Mouse (Mus musculus): Measurements from ENCODE around the gene Rbm43. TPM values are rescaled to one million over a fixed set of nuclear protein-coding genes. Genes with fewer than 3 reads are reported as not detected.

The Rbm43 gene
- 56.7 and 70.0 TPM in 2 replicates for total RNA-seq (2017)

GRCm38 (mm10) chr2:51934574-51935334 lies at the start of gene Rbm43:
TSS of gene Rbm43 (minus strand) at chr2:51935163.
- ATAC-seq (replicated peaks in 1 of 2; ENCODE audit: insufficient read depth in 1 of 2, low FRiP score in 2 of 2, low TSS enrichment in 1 of 2, low read depth in 1 of 2, poor library complexity in 2 of 2, severe bottlenecking in 2 of 2), result peak; percentile 85 to 95

GRCm38 (mm10) chr2:51982288-51982687 lies 47.3 kb upstream of the Rbm43 start:
- peak; percentile 84 to 86 for ATAC-seq (replicated peaks in 1 of 2; ENCODE audit: insufficient read depth in 1 of 2, low FRiP score in 2 of 2, low TSS enrichment in 1 of 2, low read depth in 1 of 2, poor library complexity in 2 of 2, severe bottlenecking in 2 of 2)

DNA sequence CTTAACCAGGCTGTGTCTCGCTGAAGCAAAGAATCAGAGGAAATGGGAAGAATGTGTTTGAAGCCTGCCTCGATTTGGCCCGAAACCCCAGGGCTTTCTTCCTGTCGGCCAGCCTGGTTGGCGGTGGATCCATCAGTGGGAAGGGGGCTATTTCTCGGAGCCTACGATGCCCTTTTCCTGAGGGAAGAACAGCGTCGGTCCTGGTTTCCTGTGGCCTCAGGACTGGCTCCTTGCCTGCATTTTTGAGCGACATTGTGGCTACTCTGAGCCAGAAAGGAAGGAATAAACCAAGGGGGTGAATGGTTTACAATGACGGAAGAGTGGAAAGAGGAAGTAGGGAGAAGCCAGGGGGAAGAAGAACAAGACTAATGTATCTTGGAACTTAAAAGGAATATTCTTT lies 46.7 kb upstream of the Rbm43 start:
- peak; percentile 71 to 75 for ATAC-seq (replicated peaks in 1 of 2; ENCODE audit: insufficient read depth in 1 of 2, low FRiP score in 2 of 2, low TSS enrichment in 1 of 2, low read depth in 1 of 2, poor library complexity in 2 of 2, severe bottlenecking in 2 of 2)

GRCm38 (mm10) chr2:51973410-51973968 lies 38.5 kb upstream of the Rbm43 start, which contains the start of gene Nmi:
TSS of gene Nmi (minus strand) at chr2:51973494.
- ATAC-seq (replicated peaks in 1 of 2; ENCODE audit: insufficient read depth in 1 of 2, low FRiP score in 2 of 2, low TSS enrichment in 1 of 2, low read depth in 1 of 2, poor library complexity in 2 of 2, severe bottlenecking in 2 of 2), result no peak

DNA sequence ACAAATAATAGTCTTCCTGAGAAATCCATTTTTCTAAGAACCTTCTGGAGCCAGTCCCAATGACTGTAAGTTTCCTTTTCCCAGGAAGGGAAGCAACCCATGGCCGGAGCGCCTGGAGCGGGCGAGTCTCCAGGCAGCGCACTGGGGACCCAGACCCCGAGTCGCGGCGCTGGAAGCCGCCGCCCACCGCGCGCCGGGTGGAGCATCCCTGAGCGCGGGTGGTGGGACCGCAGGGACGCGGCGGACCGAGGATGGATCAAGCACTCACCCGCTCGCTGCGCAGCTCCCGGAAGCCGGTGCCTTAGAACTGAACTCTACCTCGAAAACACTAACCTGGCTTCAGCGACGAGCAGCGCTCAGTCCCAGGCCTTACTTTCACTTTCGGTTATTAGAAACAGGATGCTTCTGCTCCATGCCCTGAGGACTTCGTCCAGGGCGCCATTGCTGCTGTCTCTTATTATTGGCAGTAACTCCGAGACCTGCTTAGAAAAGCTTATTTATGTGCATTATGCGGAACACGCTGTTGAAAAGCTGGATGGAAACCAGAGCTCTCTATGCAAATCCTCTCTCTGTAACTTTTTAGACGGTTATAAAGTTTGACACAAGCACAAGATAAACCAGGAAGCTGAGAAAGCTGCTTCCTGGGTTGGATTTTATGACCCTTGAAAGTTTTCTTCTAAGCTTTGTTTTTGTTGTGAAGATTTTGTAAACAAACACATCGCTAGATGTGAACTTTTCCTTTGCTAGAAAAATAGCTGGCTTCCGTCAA lies 37.9 kb upstream of the Rbm43 start:
- ATAC-seq (replicated peaks in 1 of 2; ENCODE audit: insufficient read depth in 1 of 2, low FRiP score in 2 of 2, low TSS enrichment in 1 of 2, low read depth in 1 of 2, poor library complexity in 2 of 2, severe bottlenecking in 2 of 2), result peak; percentile 87 to 90

- peak; percentile 68 to 70 for ATAC-seq (replicated peaks in 1 of 2; ENCODE audit: insufficient read depth in 1 of 2, low FRiP score in 2 of 2, low TSS enrichment in 1 of 2, low read depth in 1 of 2, poor library complexity in 2 of 2, severe bottlenecking in 2 of 2)
These were observed 37.2 kb upstream of the Rbm43 start for GRCm38 (mm10) chr2:51972142-51972541.

DNA sequence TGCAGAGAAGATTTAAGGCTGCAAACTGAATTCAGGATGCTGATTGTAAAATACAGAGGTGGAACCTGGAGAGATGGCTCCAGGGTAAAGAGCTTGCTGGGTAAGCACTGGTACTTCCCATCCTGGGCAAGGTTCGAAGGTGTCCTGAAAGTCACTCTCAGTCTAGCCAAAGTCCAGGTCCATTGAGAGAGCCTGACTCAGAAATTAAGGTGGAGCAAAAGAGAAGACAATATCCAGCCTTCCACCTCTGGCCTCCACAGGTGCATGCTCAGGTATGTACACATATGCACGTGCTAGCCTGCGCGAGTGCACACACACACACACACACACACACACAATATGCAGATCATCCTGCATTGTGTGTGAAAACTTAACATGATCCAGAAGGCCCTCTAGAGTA lies 35.9 kb upstream of the Rbm43 start:
- no peak for ATAC-seq (replicated peaks in 1 of 2; ENCODE audit: insufficient read depth in 1 of 2, low FRiP score in 2 of 2, low TSS enrichment in 1 of 2, low read depth in 1 of 2, poor library complexity in 2 of 2, severe bottlenecking in 2 of 2)

DNA sequence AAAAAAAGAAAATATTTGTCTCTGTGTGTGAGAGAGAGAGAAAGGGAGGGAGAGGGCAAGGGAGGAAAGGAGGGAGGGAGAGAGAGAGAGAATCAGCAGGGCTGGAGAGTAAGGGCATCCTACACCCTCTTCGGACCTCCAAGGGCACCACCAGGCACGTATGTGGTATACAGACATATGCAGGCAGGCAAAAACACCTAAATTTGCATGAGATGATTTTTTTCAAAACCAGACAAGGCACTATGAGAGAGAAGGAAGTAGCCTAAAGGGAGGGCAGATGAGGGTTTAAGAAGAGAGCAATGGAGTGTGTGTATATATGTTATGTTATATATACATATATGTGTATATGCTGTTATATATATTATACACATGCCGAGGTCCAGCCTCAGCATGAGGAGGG lies 32.3 kb upstream of the Rbm43 start:
- no peak for ATAC-seq (replicated peaks in 1 of 2; ENCODE audit: insufficient read depth in 1 of 2, low FRiP score in 2 of 2, low TSS enrichment in 1 of 2, low read depth in 1 of 2, poor library complexity in 2 of 2, severe bottlenecking in 2 of 2)

- peak; percentile 35 to 56; a peak in 2 of 4 replicates for ATAC-seq (replicated peaks in 1 of 2; ENCODE audit: insufficient read depth in 1 of 2, low FRiP score in 2 of 2, low TSS enrichment in 1 of 2, low read depth in 1 of 2, poor library complexity in 2 of 2, severe bottlenecking in 2 of 2)
These were observed 18.8 kb upstream of the Rbm43 start for GRCm38 (mm10) chr2:51953648-51954204.

DNA sequence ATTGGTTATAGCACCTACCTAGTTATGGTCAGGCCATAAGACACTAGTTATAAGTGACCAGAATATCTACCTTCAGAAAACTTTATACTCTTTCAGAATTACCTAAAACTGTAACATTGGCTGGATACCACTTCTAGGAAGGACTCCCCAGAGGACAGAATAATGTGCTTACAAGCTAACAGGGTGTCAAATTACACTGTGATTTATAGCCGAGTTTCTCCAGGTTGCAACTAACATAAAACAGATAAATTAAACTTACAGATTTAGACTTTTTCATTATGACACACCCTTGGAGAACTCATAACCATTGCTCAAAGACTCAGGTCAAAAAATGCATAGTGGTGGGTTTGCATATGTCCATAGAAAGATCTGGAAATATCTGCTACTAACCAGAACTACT lies 15.9 kb upstream of the Rbm43 start:
- no peak for ATAC-seq (replicated peaks in 1 of 2; ENCODE audit: insufficient read depth in 1 of 2, low FRiP score in 2 of 2, low TSS enrichment in 1 of 2, low read depth in 1 of 2, poor library complexity in 2 of 2, severe bottlenecking in 2 of 2)

DNA sequence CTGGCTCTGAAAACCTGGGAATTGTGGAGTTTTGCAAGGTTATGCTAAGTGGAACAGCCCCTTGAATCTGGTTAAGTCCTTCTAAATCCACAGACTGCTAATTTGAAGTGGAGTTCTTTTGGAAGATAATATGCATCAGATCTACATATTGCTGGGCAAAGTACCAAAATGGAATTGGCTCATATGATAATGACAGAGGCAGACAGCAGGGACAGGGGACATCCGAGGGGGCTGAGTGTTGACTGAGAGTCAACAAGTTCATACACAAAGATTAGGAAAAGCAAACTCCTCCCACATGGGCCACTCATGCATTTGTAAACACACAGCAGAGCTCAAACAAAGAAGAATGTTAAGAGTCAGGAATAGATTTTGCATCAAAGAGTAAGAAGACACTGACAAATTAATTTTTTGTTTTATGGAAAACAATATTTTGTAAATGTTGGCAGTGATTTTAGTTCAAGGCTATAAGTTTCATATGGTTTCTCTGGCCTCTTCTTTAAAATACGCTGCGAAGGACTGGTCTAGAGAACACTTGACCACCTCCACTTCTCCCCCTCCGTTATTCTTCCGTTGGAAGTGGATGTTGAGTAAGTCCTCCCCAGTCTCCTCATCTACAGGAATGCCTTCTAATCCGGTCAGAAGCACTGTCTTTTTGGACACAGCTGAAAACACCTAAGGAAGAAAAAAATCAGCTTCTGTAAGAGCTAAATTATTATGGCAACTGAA lies 13.3 kb upstream of the Rbm43 start:
- ATAC-seq (replicated peaks in 1 of 2; ENCODE audit: insufficient read depth in 1 of 2, low FRiP score in 2 of 2, low TSS enrichment in 1 of 2, low read depth in 1 of 2, poor library complexity in 2 of 2, severe bottlenecking in 2 of 2), result no peak

GRCm38 (mm10) chr2:51945812-51946211 lies 10.8 kb upstream of the Rbm43 start:
- ATAC-seq (replicated peaks in 1 of 2; ENCODE audit: insufficient read depth in 1 of 2, low FRiP score in 2 of 2, low TSS enrichment in 1 of 2, low read depth in 1 of 2, poor library complexity in 2 of 2, severe bottlenecking in 2 of 2), result no peak; a peak in 1 of 4 replicates

GRCm38 (mm10) chr2:51941832-51942231 lies 6.9 kb upstream of the Rbm43 start:
- ATAC-seq (replicated peaks in 1 of 2; ENCODE audit: insufficient read depth in 1 of 2, low FRiP score in 2 of 2, low TSS enrichment in 1 of 2, low read depth in 1 of 2, poor library complexity in 2 of 2, severe bottlenecking in 2 of 2), result no peak

- ATAC-seq (replicated peaks in 1 of 2; ENCODE audit: insufficient read depth in 1 of 2, low FRiP score in 2 of 2, low TSS enrichment in 1 of 2, low read depth in 1 of 2, poor library complexity in 2 of 2, severe bottlenecking in 2 of 2), result no peak
These were observed 3.8 kb upstream of the Rbm43 start for GRCm38 (mm10) chr2:51938750-51939149.

- ATAC-seq (replicated peaks in 1 of 2; ENCODE audit: insufficient read depth in 1 of 2, low FRiP score in 2 of 2, low TSS enrichment in 1 of 2, low read depth in 1 of 2, poor library complexity in 2 of 2, severe bottlenecking in 2 of 2), result no peak
These were observed 2.0 kb upstream of the Rbm43 start for GRCm38 (mm10) chr2:51937004-51937403.

GRCm38 (mm10) chr2:51936585-51936984 lies 1.6 kb upstream of the Rbm43 start:
- ATAC-seq (replicated peaks in 1 of 2; ENCODE audit: insufficient read depth in 1 of 2, low FRiP score in 2 of 2, low TSS enrichment in 1 of 2, low read depth in 1 of 2, poor library complexity in 2 of 2, severe bottlenecking in 2 of 2), result no peak

DNA sequence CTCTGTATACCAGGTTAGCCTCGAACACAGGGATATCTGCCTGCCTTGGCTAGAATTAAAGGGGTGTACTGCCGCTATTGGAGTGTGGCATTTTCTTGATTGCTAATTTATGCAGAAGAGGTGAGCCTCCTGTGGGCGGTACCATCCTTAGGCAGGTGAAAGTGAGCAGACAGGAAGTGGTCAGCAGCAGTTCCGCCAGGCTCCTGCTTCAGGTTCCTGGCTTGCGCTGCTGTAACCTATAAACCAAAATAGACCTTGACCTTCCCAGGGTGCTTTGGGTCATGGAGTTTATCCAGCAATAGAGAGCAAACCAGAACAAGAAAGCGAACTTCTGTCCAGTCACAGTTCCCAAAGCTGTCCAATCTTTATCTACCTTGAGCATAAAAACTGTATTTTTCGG lies 958 bp upstream of the Rbm43 start:
- no peak for ATAC-seq (replicated peaks in 1 of 2; ENCODE audit: insufficient read depth in 1 of 2, low FRiP score in 2 of 2, low TSS enrichment in 1 of 2, low read depth in 1 of 2, poor library complexity in 2 of 2, severe bottlenecking in 2 of 2)

All from hematopoietic stem cell, adult 5-6 weeks (primary cell).